Mouse (Mus musculus) C2C12 (cell line): ENCODE measurements around the gene Magi1.

ENCODE experiments used
- CEBPB ChIP-seq: IDR thresholded peaks from one replicate; pipeline ENCODE4 v1.6.1; 2011; ENCODE audit warnings: low read depth, mild to moderate bottlenecking, control low read depth, moderate library complexity
- CTCF ChIP-seq: IDR thresholded peaks from one replicate; pipeline ENCODE4 v1.5.1; 2011; ENCODE audit not compliant: control insufficient read depth, insufficient read depth, insufficient read length
- FOSL1 ChIP-seq: IDR thresholded peaks from one replicate; pipeline ENCODE4 v1.8.0; 2011; ENCODE audit warnings: mild to moderate bottlenecking, low read length; ENCODE audit not compliant: poor library complexity, insufficient read depth, severe bottlenecking
- MYOD1 ChIP-seq: IDR thresholded peaks from one replicate; pipeline ENCODE4 v1.6.1; 2011; ENCODE audit warnings: low read depth; ENCODE audit not compliant: control insufficient read depth, insufficient read length

DNA sequence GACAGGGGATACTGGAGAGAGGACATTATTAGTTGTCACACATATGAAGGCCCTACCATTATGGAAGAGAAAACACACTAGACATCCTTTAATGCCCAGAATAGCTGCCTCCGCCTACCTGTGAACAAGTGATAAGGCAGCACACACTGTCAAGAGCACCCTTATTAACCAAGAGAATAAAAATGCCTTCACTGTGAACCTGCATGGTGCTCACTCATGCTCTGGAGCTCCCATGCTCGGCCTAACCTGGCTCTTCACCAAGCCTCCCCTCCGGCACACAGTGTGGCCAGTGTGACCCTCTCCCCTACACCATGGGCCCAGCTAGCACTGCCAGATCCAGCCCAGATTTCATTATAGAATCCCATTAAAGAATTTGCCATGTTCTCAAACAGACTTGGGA, 206.7 kb downstream of the Magi1 start:
- TF ChIP-seq CTCF (no peak), FOSL1 (no peak), CEBPB (no peak), MYOD1 (no peak)
